Mouse (Mus musculus) liver, embryonic 16.5 days (tissue): ENCODE measurements at regions not wholly inside any gene's neighbourhood (a gene's known extent, or its start where the extent isn't known, plus 50 kb on each side); places are given as distances from the start of the nearest gene placed in this dataset.

ENCODE experiments used
- ATAC-seq: fragments of 200-750 bp; cut with Nextera tagmentation; 2 replicates; pipeline ENCODE4 v1.8.0; 2017; ENCODE audit warnings: low read depth, mild to moderate bottlenecking, moderate number of reproducible peaks, moderate library complexity
- H3K27ac ChIP-seq: fragments of 300-500 bp; sonication (generic); 2 replicates; pipeline ENCODE4 v1.5.1; 2014; ENCODE audit warnings: mild to moderate bottlenecking, low read length
- H3K27me3 ChIP-seq: fragments of 300-500 bp; sonication (generic); 2 replicates; pipeline ENCODE4 v1.6.1; 2014; ENCODE audit warnings: low read depth, low read length, mixed read lengths; ENCODE audit not compliant: control insufficient read depth, insufficient read depth
- H3K36me3 ChIP-seq: fragments of 300-500 bp; sonication (generic); 2 replicates; pipeline ENCODE4 v1.6.1; 2014; ENCODE audit warnings: mild to moderate bottlenecking; ENCODE audit not compliant: control insufficient read depth, insufficient read depth
- H3K4me1 ChIP-seq: fragments of 300-500 bp; sonication (generic); 2 replicates; pipeline ENCODE4 v1.6.1; 2014; ENCODE audit warnings: low read depth, low read length, mixed read lengths; ENCODE audit not compliant: control insufficient read depth
- H3K4me2 ChIP-seq: fragments of 300-500 bp; sonication (generic); 2 replicates; pipeline ENCODE4 v1.6.1; 2014; ENCODE audit warnings: low read depth, low read length, mixed read lengths
- H3K4me3 ChIP-seq: fragments of 300-500 bp; sonication (generic); 2 replicates; pipeline ENCODE4 v1.5.1; 2014; ENCODE audit warnings: low read depth, mild to moderate bottlenecking, low read length
- H3K9ac ChIP-seq: fragments of 300-500 bp; sonication (generic); 2 replicates; pipeline ENCODE4 v1.6.1; 2014; ENCODE audit warnings: low read depth, low read length
- H3K9me3 ChIP-seq: fragments of 300-500 bp; sonication (generic); replicated peaks from 2 replicates; pipeline ENCODE4 v1.6.1; 2016; ENCODE audit warnings: low read length; ENCODE audit not compliant: control insufficient read depth
- WGBS: fragments of 180-500 bp; shearing (Covaris S2); extraction: QIAGEN DNeasy Blood & Tissue Kit; methylation state at CpG from one replicate; pipeline ENCODE4 v1.1.7; 2014; ENCODE audit not compliant: insufficient replicate concordance; 5-methylcytosine and 5-hydroxymethylcytosine counted together

DNA sequence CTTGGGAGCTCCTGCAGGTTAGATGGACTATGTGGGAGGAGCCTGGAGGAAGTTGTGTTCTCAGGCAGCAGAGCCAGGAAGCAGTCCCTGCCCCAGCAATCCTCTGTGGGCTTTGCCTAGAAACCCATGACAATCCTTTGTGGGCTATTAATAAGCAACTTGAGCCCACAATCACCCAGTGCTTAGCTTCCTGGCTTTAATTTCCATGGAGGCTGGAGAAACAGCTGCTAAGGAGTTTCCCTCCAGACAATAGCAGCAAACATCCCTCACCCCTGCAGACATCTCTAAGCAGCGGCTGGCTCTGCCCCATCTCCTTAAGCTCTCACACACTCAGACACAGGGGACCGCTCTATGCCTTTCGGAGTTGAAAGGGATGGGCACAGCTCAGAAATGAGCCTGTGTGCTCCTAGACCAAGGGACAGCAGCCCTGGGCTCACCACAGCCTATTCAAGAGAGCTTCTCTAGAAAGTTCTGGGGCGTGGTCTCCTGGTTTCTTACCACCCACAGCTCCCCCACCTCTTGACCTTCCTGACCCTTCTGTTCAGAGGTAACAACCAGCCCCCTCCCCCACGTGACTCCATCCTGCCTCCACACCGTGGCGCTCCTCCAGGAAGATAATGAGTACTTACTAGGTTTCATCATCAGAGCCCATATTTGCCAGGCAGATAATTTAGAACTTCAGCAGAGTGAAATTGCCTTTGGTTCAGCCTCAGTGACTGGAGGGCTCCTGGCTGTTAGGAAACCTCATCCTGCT, 112.6 kb upstream of the Tle3 start:
- no peak overlapping the region for H3K4me2 ChIP-seq
- WGBS = 20% methylated on average over 7 of the region's 7 CpGs
- H3K4me1 ChIP-seq = 0 out of 2 replicates have a peak, but pooled peaks cover 2% of the 10 kb centered on the region
- H3K9me3 ChIP-seq = no peaks in the 10 kb centered on the region
- no peak overlapping the region for H3K9ac ChIP-seq
- no peak for ATAC-seq
- no peaks in the 10 kb centered on the region for H3K36me3 ChIP-seq
- no peak overlapping the region for H3K27ac ChIP-seq
- no peaks in the 10 kb centered on the region for H3K27me3 ChIP-seq
- no peak overlapping the region for H3K4me3 ChIP-seq

- ATAC-seq = no peak
- H3K9me3 ChIP-seq = no peaks in the 10 kb centered on the region
- H3K9ac ChIP-seq = no peak overlapping the region
- H3K36me3 ChIP-seq = no peaks in the 10 kb centered on the region
- H3K4me2 ChIP-seq = no peak overlapping the region
- 0 out of 2 replicates have a peak, but pooled peaks cover 2% of the 10 kb centered on the region for H3K4me1 ChIP-seq
- H3K4me3 ChIP-seq = no peak overlapping the region
- 53% methylated on average over 6 of the region's 6 CpGs for WGBS
- H3K27ac ChIP-seq = no peak overlapping the region
- no peaks in the 10 kb centered on the region for H3K27me3 ChIP-seq
These were observed 110.9 kb upstream of the Tle3 start for GRCm38 (mm10) chr9:61261263-61261662.

DNA sequence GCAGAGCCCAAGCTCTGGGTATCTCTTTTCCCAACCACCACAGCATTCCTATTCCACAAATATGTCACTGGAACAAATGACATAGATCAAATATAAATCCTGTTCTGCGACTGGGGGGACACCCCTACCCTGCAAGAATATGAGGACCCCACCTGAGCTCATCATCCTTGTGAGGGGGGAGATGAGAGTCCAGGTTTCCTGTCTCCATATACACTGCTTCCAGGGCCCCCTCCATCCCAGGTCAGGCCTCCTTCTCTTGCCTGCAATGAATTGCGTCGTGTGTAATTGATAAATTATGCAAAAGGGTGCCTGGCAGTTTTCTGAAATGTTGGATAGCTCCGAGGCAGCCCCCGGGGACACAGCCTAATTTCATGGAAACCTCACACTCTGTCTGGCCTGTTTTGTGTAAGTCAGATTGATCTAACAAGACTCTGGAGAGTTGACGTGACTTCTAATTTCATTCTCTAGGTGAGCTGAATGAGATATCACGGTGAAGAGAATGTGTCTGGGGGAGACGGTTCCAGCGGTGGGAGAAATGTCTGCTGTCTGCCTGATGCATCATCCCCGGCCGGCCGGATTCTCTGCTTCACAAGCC, 110.3 kb upstream of the Tle3 start:
- no peak for ATAC-seq
- H3K4me2 ChIP-seq = no peak overlapping the region
- H3K27ac ChIP-seq = no peak overlapping the region
- no peaks in the 10 kb centered on the region for H3K36me3 ChIP-seq
- H3K9me3 ChIP-seq = no peaks in the 10 kb centered on the region
- no peak overlapping the region for H3K9ac ChIP-seq
- no peaks in the 10 kb centered on the region for H3K27me3 ChIP-seq
- H3K4me3 ChIP-seq = no peak overlapping the region
- 50% methylated on average over 12 of the region's 12 CpGs for WGBS
- H3K4me1 ChIP-seq = 0 out of 2 replicates have a peak, but pooled peaks cover 2% of the 10 kb centered on the region

- 47% methylated on average over 4 of the region's 4 CpGs for WGBS
- Histone ChIP-seq H3K36me3 (no peaks in the 10 kb centered on the region), H3K4me2 (no peak overlapping the region), H3K4me1 (0 out of 2 replicates have a peak, but pooled peaks cover 2% of the 10 kb centered on the region), H3K27me3 (no peaks in the 10 kb centered on the region), H3K4me3 (no peak overlapping the region), H3K9me3 (no peaks in the 10 kb centered on the region), H3K9ac (no peak overlapping the region), H3K27ac (no peak overlapping the region)
- no peak for ATAC-seq
These were observed 108.8 kb upstream of the Tle3 start for GRCm38 (mm10) chr9:61263335-61263734.

DNA sequence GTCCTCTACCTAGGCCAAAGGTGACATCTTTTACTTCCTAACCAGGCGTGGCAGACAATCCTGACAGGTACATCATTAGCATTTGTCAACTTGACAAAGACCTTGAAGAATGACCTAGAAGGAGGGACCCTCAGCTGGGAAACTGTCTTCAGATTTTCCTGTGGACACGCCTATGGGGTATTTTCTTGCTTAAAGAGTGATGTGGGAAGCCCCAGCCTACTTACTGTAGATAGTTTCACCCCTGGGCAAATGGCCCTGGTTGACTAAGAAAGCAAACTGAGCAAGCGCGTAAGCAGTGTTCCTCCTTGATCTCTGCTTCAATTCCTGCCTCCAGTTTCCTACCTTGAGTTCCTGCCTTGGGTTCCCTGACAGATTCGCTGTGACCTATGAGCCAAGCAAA, 106.7 kb upstream of the Tle3 start:
- Histone ChIP-seq H3K9me3 (no peaks in the 10 kb centered on the region), H3K4me3 (no peak overlapping the region), H3K9ac (no peak overlapping the region), H3K27me3 (no peaks in the 10 kb centered on the region), H3K27ac (no peak overlapping the region), H3K36me3 (no peaks in the 10 kb centered on the region), H3K4me1 (no peaks in the 10 kb centered on the region), H3K4me2 (no peak overlapping the region)
- 62% methylated on average over 5 of the region's 5 CpGs for WGBS
- ATAC-seq = no peak

DNA sequence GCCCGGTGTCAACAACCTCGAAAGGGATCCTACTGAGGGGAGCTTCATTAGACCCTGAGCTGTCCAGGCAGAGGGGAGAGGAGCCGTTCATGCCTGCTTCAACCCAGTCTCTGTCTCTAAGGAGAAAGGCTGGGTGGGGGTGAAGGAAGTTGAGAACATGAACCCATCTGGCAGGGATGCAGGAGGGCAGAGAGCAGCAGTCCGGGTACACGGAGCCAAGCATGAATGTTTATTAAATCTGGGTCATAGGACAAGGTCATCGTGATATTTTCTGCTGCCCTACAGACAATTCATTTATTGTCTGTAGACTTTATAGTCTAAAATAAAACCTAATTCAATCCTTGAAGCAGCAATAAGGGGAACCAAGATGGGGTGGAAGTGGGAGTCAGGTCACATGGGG, 105.2 kb upstream of the Tle3 start:
- WGBS = 81% methylated on average over 6 of the region's 6 CpGs
- H3K36me3 ChIP-seq = no peaks in the 10 kb centered on the region
- H3K4me3 ChIP-seq = no peak overlapping the region
- no peak overlapping the region for H3K4me2 ChIP-seq
- no peak for ATAC-seq
- no peaks in the 10 kb centered on the region for H3K4me1 ChIP-seq
- H3K9ac ChIP-seq = no peak overlapping the region
- no peaks in the 10 kb centered on the region for H3K27me3 ChIP-seq
- no peaks in the 10 kb centered on the region for H3K9me3 ChIP-seq
- no peak overlapping the region for H3K27ac ChIP-seq

- H3K4me3 ChIP-seq = no peak overlapping the region
- H3K9ac ChIP-seq = no peak overlapping the region
- no peak overlapping the region for H3K27ac ChIP-seq
- no peaks in the 10 kb centered on the region for H3K36me3 ChIP-seq
- ATAC-seq = no peak
- 51% methylated on average over 4 of the region's 4 CpGs for WGBS
- no peaks in the 10 kb centered on the region for H3K27me3 ChIP-seq
- no peak overlapping the region for H3K4me2 ChIP-seq
- no peaks in the 10 kb centered on the region for H3K4me1 ChIP-seq
- no peaks in the 10 kb centered on the region for H3K9me3 ChIP-seq
These were observed 104.6 kb upstream of the Tle3 start for GRCm38 (mm10) chr9:61267541-61267940.

- Histone ChIP-seq H3K4me2 (no peak overlapping the region), H3K9me3 (no peaks in the 10 kb centered on the region), H3K9ac (no peak overlapping the region), H3K4me1 (no peaks in the 10 kb centered on the region), H3K4me3 (no peak overlapping the region), H3K36me3 (no peaks in the 10 kb centered on the region), H3K27ac (no peak overlapping the region), H3K27me3 (no peaks in the 10 kb centered on the region)
- ATAC-seq = no peak
- 49% methylated on average over 2 of the region's 2 CpGs for WGBS
These were observed 104.0 kb upstream of the Tle3 start for GRCm38 (mm10) chr9:61268162-61268561.

GRCm38 (mm10) chr9:61268681-61269080, 103.5 kb upstream of the Tle3 start:
- Histone ChIP-seq H3K27me3 (no peaks in the 10 kb centered on the region), H3K27ac (no peak overlapping the region), H3K9ac (no peak overlapping the region), H3K4me3 (no peak overlapping the region), H3K9me3 (no peaks in the 10 kb centered on the region), H3K4me2 (no peak overlapping the region), H3K36me3 (no peaks in the 10 kb centered on the region), H3K4me1 (no peaks in the 10 kb centered on the region)
- ATAC-seq = no peak
- 56% methylated on average over 2 of the region's 2 CpGs for WGBS
